Mouse (Mus musculus) MEL (cell line): ENCODE measurements around the gene Ddost. TPM values are rescaled to one million over a fixed set of nuclear protein-coding genes. Genes with fewer than 3 reads are reported as not detected.

ENCODE experiments used
- DNase-seq: peaks from one replicate; pipeline ENCODE4 v3.0.0; 2011; ENCODE audit warnings: low read depth, low spot score
- H3K27ac ChIP-seq: 2 replicates; pipeline ENCODE4 v1.5.1; 2012; ENCODE audit warnings: low read depth, mild to moderate bottlenecking, control low read depth, low read length, moderate library complexity; ENCODE audit not compliant: control insufficient read depth
- H3K27me3 ChIP-seq, 2 experiments: fragments of 150-350 bp in 1 of 2; sonication (generic) in 1 of 2; 2 replicates each; pipeline ENCODE4 v1.6.1; 2012; ENCODE audit warnings: low read length in 2 of 2, mild to moderate bottlenecking in 2 of 2, improper control_type of control experiment in 1 of 2, moderate library complexity in 1 of 2; ENCODE audit not compliant: insufficient read depth in 2 of 2, control insufficient read depth in 1 of 2
- H3K36me3 ChIP-seq, 2 experiments: 2 replicates each; pipeline ENCODE4 v1.6.1; 2012 to 2014; ENCODE audit warnings: low read length in 2 of 2, improper control_type of control experiment in 1 of 2, inconsistent platforms in 1 of 2, mild to moderate bottlenecking in 1 of 2; ENCODE audit not compliant: insufficient read depth in 2 of 2, control insufficient read depth in 1 of 2
- H3K4me1 ChIP-seq, 2 experiments: fragments of 150-350 bp in 1 of 2; sonication (generic) in 1 of 2; 2 replicates each; pipeline ENCODE4 v1.6.1; 2012; ENCODE audit warnings: low read length in 2 of 2, improper control_type of control experiment in 1 of 2, mild to moderate bottlenecking in 1 of 2; ENCODE audit not compliant: insufficient read depth in 2 of 2, control insufficient read depth in 1 of 2
- H3K4me3 ChIP-seq, 2 experiments: fragments of 150-350 bp in 1 of 2; sonication (generic) in 1 of 2; 2 replicates each; pipeline ENCODE4 v1.5.1; 2012; ENCODE audit warnings: low read depth in 2 of 2, low read length in 2 of 2, mild to moderate bottlenecking in 2 of 2, moderate library complexity in 2 of 2, control low read depth in 1 of 2, improper control_type of control experiment in 1 of 2; ENCODE audit not compliant: control insufficient read depth in 1 of 2, insufficient read depth in 1 of 2
- H3K79me2 ChIP-seq: 2 replicates; pipeline ENCODE4 v1.6.1; 2012; ENCODE audit warnings: mild to moderate bottlenecking, low read length, moderate library complexity; ENCODE audit not compliant: control insufficient read depth, poor library complexity, insufficient read depth
- H3K9ac ChIP-seq: 2 replicates; pipeline ENCODE4 v1.6.1; 2012; ENCODE audit warnings: low read depth, mild to moderate bottlenecking, control low read depth, low read length, moderate library complexity; ENCODE audit not compliant: control insufficient read depth, poor library complexity, severe bottlenecking
- H3K9me3 ChIP-seq: fragments of 150-350 bp; sonication (generic); replicated peaks from 2 replicates; pipeline ENCODE4 v1.6.1; 2012; ENCODE audit warnings: mild to moderate bottlenecking, low read length, improper control_type of control experiment, moderate library complexity; ENCODE audit not compliant: insufficient read depth
- BHLHE40 ChIP-seq: IDR thresholded peaks from 2 replicates; pipeline ENCODE4 v1.6.1; 2012; ENCODE audit warnings: low read depth, mild to moderate bottlenecking, inconsistent platforms, low read length, improper control_type of control experiment, borderline replicate concordance
- CTCF ChIP-seq, 3 experiments: IDR thresholded peaks in 2 of 3; conservative IDR thresholded peaks in 1 of 3; 2 replicates each; pipeline ENCODE4 v1.5.1; 2011 to 2012; ENCODE audit warnings: low read length in 3 of 3, low read depth in 2 of 3, mild to moderate bottlenecking in 2 of 3, improper control_type of control experiment in 1 of 3, inconsistent platforms in 1 of 3, mixed read lengths in 1 of 3, moderate library complexity in 1 of 3; ENCODE audit not compliant: control insufficient read depth in 1 of 3, insufficient read depth in 1 of 3, poor library complexity in 1 of 3, severe bottlenecking in 1 of 3
- E2F4 ChIP-seq: IDR thresholded peaks from 2 replicates; pipeline ENCODE4 v1.6.1; 2011; ENCODE audit warnings: low read depth, low read length, improper control_type of control experiment, borderline replicate concordance
- ETS1 ChIP-seq: IDR thresholded peaks from 2 replicates; pipeline ENCODE4 v1.6.1; 2012; ENCODE audit warnings: low read depth, mild to moderate bottlenecking, inconsistent platforms, low read length, improper control_type of control experiment, moderate library complexity
- GABPA ChIP-seq: IDR thresholded peaks from 2 replicates; pipeline ENCODE4 v1.6.1; 2012; ENCODE audit warnings: low read depth, mild to moderate bottlenecking, inconsistent platforms, low read length, improper control_type of control experiment, moderate library complexity
- HCFC1 ChIP-seq: IDR thresholded peaks from 2 replicates; pipeline ENCODE4 v1.6.1; 2012; ENCODE audit warnings: low read depth, mild to moderate bottlenecking, inconsistent platforms, low read length, improper control_type of control experiment, moderate library complexity
- JUND ChIP-seq: IDR thresholded peaks from 2 replicates; pipeline ENCODE4 v1.6.1; 2011; ENCODE audit warnings: low read depth, mild to moderate bottlenecking, improper control_type of control experiment, low read length
- KAT2A ChIP-seq: conservative IDR thresholded peaks from 2 replicates; pipeline ENCODE4 v1.6.1; 2012; ENCODE audit warnings: low read depth, low read length, improper control_type of control experiment, inconsistent platforms
- MAZ ChIP-seq: IDR thresholded peaks from 2 replicates; pipeline ENCODE4 v1.6.1; 2012; ENCODE audit warnings: low read depth, mild to moderate bottlenecking, inconsistent platforms, low read length, improper control_type of control experiment
- MXI1 ChIP-seq: IDR thresholded peaks from 2 replicates; pipeline ENCODE4 v1.6.1; 2011; ENCODE audit warnings: mild to moderate bottlenecking, low read depth, low read length, improper control_type of control experiment
- NELFE ChIP-seq: IDR thresholded peaks from 2 replicates; pipeline ENCODE4 v1.6.1; 2011; ENCODE audit warnings: low read depth, low read length, improper control_type of control experiment
- POLR2A ChIP-seq, 2 experiments: IDR thresholded peaks; 2 replicates each; pipeline ENCODE4 v1.6.1; 2011 to 2012; ENCODE audit warnings: low read length in 2 of 2, mild to moderate bottlenecking in 2 of 2, control low read depth in 1 of 2, improper control_type of control experiment in 1 of 2, low read depth in 1 of 2, moderate library complexity in 1 of 2; ENCODE audit not compliant: control insufficient read depth in 1 of 2, insufficient read depth in 1 of 2, poor library complexity in 1 of 2
- POLR2AphosphoS2 ChIP-seq: IDR thresholded peaks from 2 replicates; pipeline ENCODE4 v1.6.1; 2011; ENCODE audit warnings: low read length, improper control_type of control experiment
- RAD21 ChIP-seq: IDR thresholded peaks from 2 replicates; pipeline ENCODE4 v1.6.1; 2011; ENCODE audit warnings: mild to moderate bottlenecking, low read depth, low read length, improper control_type of control experiment
- SIN3A ChIP-seq: IDR thresholded peaks from 2 replicates; pipeline ENCODE4 v1.6.1; 2012; ENCODE audit warnings: low read length, improper control_type of control experiment, inconsistent platforms
- SMC3 ChIP-seq: IDR thresholded peaks from 2 replicates; pipeline ENCODE4 v1.6.1; 2011; ENCODE audit warnings: low read depth, low read length, improper control_type of control experiment
- TAL1 ChIP-seq: IDR thresholded peaks from 2 replicates; pipeline ENCODE4 v1.6.1; 2012; ENCODE audit warnings: mild to moderate bottlenecking, inconsistent platforms, low read length, moderate library complexity, mixed read lengths
- TCF12 ChIP-seq: IDR thresholded peaks from 2 replicates; pipeline ENCODE4 v1.6.1; 2014; ENCODE audit warnings: low read depth, mild to moderate bottlenecking, inconsistent platforms, low read length, improper control_type of control experiment, moderate library complexity
- UBTF ChIP-seq: IDR thresholded peaks from 2 replicates; pipeline ENCODE4 v1.6.1; 2012; ENCODE audit warnings: low read depth, mild to moderate bottlenecking, inconsistent platforms, low read length, improper control_type of control experiment, moderate library complexity, borderline replicate concordance; ENCODE audit not compliant: insufficient read depth
- USF1 ChIP-seq: IDR thresholded peaks from 2 replicates; pipeline ENCODE4 v1.6.1; 2014; ENCODE audit warnings: low read depth, mild to moderate bottlenecking, inconsistent platforms, low read length, improper control_type of control experiment, moderate library complexity
- ZC3H11A ChIP-seq: IDR thresholded peaks from 2 replicates; pipeline ENCODE4 v1.6.1; 2012; ENCODE audit warnings: low read depth, mild to moderate bottlenecking, inconsistent platforms, low read length, improper control_type of control experiment
- ZKSCAN1 ChIP-seq: IDR thresholded peaks from 2 replicates; pipeline ENCODE4 v1.6.1; 2012; ENCODE audit warnings: low read depth, mild to moderate bottlenecking, inconsistent platforms, low read length, improper control_type of control experiment, moderate library complexity
- ZMIZ1 ChIP-seq: IDR thresholded peaks from 2 replicates; pipeline ENCODE4 v1.6.1; 2012; ENCODE audit warnings: low read depth, mild to moderate bottlenecking, inconsistent platforms, low read length, improper control_type of control experiment, moderate library complexity
- ZNF384 ChIP-seq: IDR thresholded peaks from 2 replicates; pipeline ENCODE4 v1.6.1; 2012; ENCODE audit warnings: low read depth, mild to moderate bottlenecking, inconsistent platforms, low read length, improper control_type of control experiment
- polyA plus RNA-seq, 2 experiments: library from polyadenylated mRNA; stranded (reverse) in 1 of 2; unstranded in 1 of 2; fragments of >175 nt in 1 of 2; fragments of >200 nt in 1 of 2; gene quantifications; 2 replicates each; pipeline versions ENCODE4 v1.2.1 to v1.2.4; 2012; ENCODE audit warnings: low replicate concordance in 2 of 2, low read depth in 1 of 2; ENCODE audit not compliant: insufficient read length in 2 of 2, insufficient read depth in 1 of 2, missing spikeins in 1 of 2
- total RNA-seq: library from RNA; depleted of rRNA; stranded (reverse); fragments of 300-350 nt; gene quantifications from 2 replicates; pipeline ENCODE4 v1.2.3, GENCODE M21; 2012

The Ddost gene
- total and polyA plus RNA-seq, 3 experiments: 68.9 to 402 (median 283) TPM

DNA sequence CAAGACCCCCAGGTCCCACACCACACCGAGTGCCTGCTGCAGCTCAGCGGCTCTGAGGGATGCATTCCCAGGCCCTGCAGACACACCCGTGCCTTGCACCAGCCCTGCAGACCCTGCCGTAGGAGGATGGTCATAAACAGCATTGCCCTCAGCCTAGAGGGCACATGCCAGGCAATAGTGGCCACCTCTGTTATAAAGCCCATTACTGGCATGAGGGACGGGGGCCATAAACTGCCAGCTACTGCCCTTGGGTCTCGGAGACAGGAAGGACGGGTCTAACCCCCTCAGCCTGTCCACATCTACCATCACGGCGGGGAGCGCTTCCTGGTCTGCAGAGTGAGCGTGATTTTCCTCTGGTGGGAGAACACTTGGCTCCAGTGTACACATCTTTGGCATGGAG is 8.5 kb downstream of the Ddost start:
- TF ChIP-seq SIN3A: no peak
- TF ChIP-seq ZMIZ1: peak; percentile 71; the same call in 1 of the 2 replicates
- 0 out of 4 replicates have a peak, but pooled peaks of 1 of the 2 experiments have one; percentile 27 for TF ChIP-seq POLR2A (IDR thresholded peaks at IDR 0.05; ENCODE audit: control insufficient read depth in 1 of 2, insufficient read depth in 1 of 2, low read depth in 1 of 2, low read length in 2 of 2, poor library complexity in 1 of 2)
- no peak for DNase-seq
- Histone ChIP-seq H3K27ac (no peak overlapping the region), H3K27me3 (no peaks in the 10 kb centered on the region), H3K4me3 (no peak overlapping the region), H3K9ac (no peak overlapping the region), H3K36me3 (peaks cover 6 to 10% of the 10 kb centered on the region in 2 experiments), H3K9me3 (no peaks in the 10 kb centered on the region), H3K79me2 (peaks cover 8% of the 10 kb centered on the region; the same call in 1 of the 2 replicates), H3K4me1 (peaks cover 2 to 6% of the 10 kb centered on the region in 2 experiments; a peak in 3 of 4 replicates)

- Histone ChIP-seq H3K9ac (no peak overlapping the region), H3K36me3 (peaks cover 0 to 4% of the 10 kb centered on the region in 2 experiments; a peak in 2 of 4 replicates), H3K9me3 (no peaks in the 10 kb centered on the region), H3K27ac (no peak overlapping the region), H3K4me1 (no peaks in the 10 kb centered on the region), H3K27me3 (no peaks in the 10 kb centered on the region), H3K79me2 (peaks cover under 1% of the 10 kb centered on the region; the same call in 1 of the 2 replicates), H3K4me3 (no peak overlapping the region)
- TF ChIP-seq SMC3 (no peak), POLR2AphosphoS2 (0 out of 2 replicates have a peak, but pooled peaks have one; percentile 13), ZC3H11A (no peak), NELFE (no peak)
- DNase-seq: no peak
These were observed 9.3 kb downstream of the Ddost start for GRCm38 (mm10) chr4:138313795-138314194.

DNA sequence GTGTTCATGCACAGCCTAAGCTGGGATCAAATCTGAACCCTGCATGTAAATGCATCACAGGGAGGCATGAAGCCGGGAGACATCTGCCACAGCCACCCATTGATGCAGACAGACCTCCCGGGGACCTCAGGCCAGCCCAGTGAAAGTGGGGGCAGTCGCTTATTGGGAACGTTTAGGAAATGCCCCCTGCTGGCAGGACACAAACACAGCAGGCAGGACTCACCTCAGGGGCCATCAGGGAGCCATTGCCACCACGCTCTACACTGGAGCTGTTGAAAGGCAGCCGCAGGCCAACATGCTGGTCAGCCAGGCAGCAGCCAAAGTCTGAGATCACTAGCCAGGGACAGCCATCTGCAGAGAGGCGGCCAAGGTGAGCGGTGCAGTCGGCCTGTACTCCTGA is 11.3 kb downstream of the Ddost start:
- Histone ChIP-seq H3K79me2 (no peaks in the 10 kb centered on the region), H3K27ac (no peak overlapping the region), H3K9ac (no peak overlapping the region), H3K4me3 (no peak overlapping the region), H3K36me3 (peaks cover 0 to 3% of the 10 kb centered on the region in 2 experiments; a peak in 1 of 4 replicates), H3K4me1 (no peaks in the 10 kb centered on the region), H3K27me3 (no peaks in the 10 kb centered on the region), H3K9me3 (no peaks in the 10 kb centered on the region)
- DNase-seq: peak; percentile 61
- TF ChIP-seq E2F4 (no peak), BHLHE40 (no peak), MXI1 (no peak), GABPA (no peak), KAT2A (no peak), RAD21 (peak; percentile 21), ETS1 (no peak), HCFC1 (no peak), SMC3 (peak; percentile 63), ZNF384 (no peak), SIN3A (no peak), TAL1 (no peak), CTCF (IDR thresholded peaks at IDR 0.05 in 2 of 3, conservative IDR thresholded peaks at IDR 0.05 in 1 of 3; ENCODE audit: control insufficient read depth in 1 of 3, insufficient read depth in 1 of 3, low read depth in 2 of 3, low read length in 3 of 3, poor library complexity in 1 of 3, severe bottlenecking in 1 of 3) (peak; percentile 58 to 71 (median 71)), ZMIZ1 (no peak), POLR2AphosphoS2 (no peak), JUND (no peak), TCF12 (no peak), USF1 (no peak), UBTF (no peak), ZKSCAN1 (no peak), MAZ (no peak), ZC3H11A (no peak)
